In the genomic region with DNA sequence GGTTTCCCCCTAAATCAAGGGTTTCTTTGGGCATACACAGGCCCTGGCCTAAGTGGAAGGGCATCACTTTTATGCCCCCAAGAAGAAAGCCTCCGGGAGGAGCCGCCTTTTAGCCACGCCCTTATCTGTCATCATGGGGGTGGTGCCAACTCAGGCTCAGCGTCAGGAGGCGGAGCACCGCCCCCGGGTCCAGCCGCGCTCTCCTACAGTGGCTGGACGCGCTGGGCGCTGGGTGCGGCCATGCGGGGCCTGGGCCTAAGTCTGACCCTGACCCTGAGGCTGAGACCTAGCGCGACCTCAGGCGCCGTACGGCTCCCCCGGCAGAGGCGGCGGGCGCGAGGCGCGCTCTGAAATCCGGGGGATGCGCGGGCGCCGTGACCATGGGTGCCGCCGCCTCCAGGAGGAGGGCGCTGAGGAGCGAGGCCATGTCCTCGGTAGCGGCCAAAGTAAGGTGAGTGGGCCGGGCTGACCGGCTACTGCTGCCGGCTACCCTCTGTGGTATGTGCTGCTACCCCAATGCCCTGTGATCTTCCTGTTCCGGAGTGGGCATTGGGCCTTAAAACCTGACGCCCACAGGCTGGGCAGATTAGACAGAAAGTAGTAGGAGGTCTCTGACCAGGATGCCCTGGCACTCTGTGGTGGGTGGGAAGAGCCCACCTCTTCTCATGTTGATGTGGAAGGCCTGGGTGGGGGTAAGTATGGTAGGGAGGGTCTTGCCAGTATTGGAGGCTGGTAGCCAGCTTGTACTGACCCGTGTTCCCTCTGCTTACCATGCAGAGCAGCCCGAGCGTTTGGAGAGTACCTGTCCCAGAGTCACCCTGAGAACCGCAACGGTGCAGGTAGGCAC, we compare ENCODE assay signal across 7 mouse cellular contexts. TPM values are rescaled to one million over a fixed set of nuclear protein-coding genes. Genes with fewer than 3 reads are reported as not detected.
DNase-seq lines count a peak whose midpoint lies in the region; ATAC-seq lines count a peak whose summit lies in the region.

Gene Nsmf, plus strand, starts transcription at position 135 of the 847 bp plus-strand sequence.

- DNase-seq in adrenal gland, postnatal 14 days, result peak; percentile 93
- peak; percentile 88 for DNase-seq in embryonic facial prominence, embryonic 11.5 days (ENCODE audit: low spot score)
- DNase-seq in heart, adult 11 months, result peak; percentile 99
- peak; percentile 90 for DNase-seq in kidney, adult 18-20 months
- DNase-seq in limb, embryonic 11.5 days (ENCODE audit: low spot score), result peak; percentile 89
- peak; percentile 91 for DNase-seq in midbrain, embryonic 14.5 days
- peak; percentile 64 to 82 for DNase-seq in spleen, adult 18-20 months

- H3K36me3 ChIP-seq in embryonic facial prominence, embryonic 11.5 days (replicated peaks; ENCODE audit: control insufficient read depth, insufficient read depth, low read depth, low read length), result no peaks in the 10 kb centered on the region
- peaks cover 2% of the 10 kb centered on the region for H3K36me3 ChIP-seq in limb, embryonic 11.5 days (ENCODE audit: control insufficient read depth, insufficient read depth, low read length)
- peaks cover 31% of the 10 kb centered on the region for H3K36me3 ChIP-seq in midbrain, embryonic 14.5 days (ENCODE audit: control insufficient read depth, insufficient read depth, low read length)

- no peaks in the 10 kb centered on the region for H3K27me3 ChIP-seq in embryonic facial prominence, embryonic 11.5 days (ENCODE audit: control insufficient read depth, insufficient read depth, low read length)
- no peaks in the 10 kb centered on the region for H3K27me3 ChIP-seq in limb, embryonic 11.5 days (ENCODE audit: control insufficient read depth, insufficient read depth, low read length)
- H3K27me3 ChIP-seq in midbrain, embryonic 14.5 days (ENCODE audit: control insufficient read depth, insufficient read depth, low read length), result no peaks in the 10 kb centered on the region

- peak within 1 kb of the TSS; percentile 47; the same call in 1 of the 2 replicates for H3K27ac ChIP-seq in embryonic facial prominence, embryonic 11.5 days (replicated peaks; ENCODE audit: low read depth, low read length)
- H3K27ac ChIP-seq in limb, embryonic 11.5 days (replicated peaks; ENCODE audit: low read depth, low read length), result no peak within 1 kb of the TSS
- H3K27ac ChIP-seq in midbrain, embryonic 14.5 days (replicated peaks; ENCODE audit: low read depth, low read length), result peak within 1 kb of the TSS; percentile 63

- no peaks in the 10 kb centered on the region for H3K9me3 ChIP-seq in embryonic facial prominence, embryonic 11.5 days (replicated peaks; ENCODE audit: control insufficient read depth, low read length)
- no peaks in the 10 kb centered on the region for H3K9me3 ChIP-seq in limb, embryonic 11.5 days (ENCODE audit: control insufficient read depth, low read length)
- no peaks in the 10 kb centered on the region for H3K9me3 ChIP-seq in midbrain, embryonic 14.5 days (ENCODE audit: control insufficient read depth, low read length)

- H3K4me3 ChIP-seq in embryonic facial prominence, embryonic 11.5 days (ENCODE audit: low read depth, low read length), result peak within 1 kb of the TSS; percentile 81
- peak within 1 kb of the TSS; percentile 86 for H3K4me3 ChIP-seq in limb, embryonic 11.5 days (ENCODE audit: low read depth, low read length)
- peak within 1 kb of the TSS; percentile 86 for H3K4me3 ChIP-seq in midbrain, embryonic 14.5 days (replicated peaks; ENCODE audit: low read depth, low read length)

- peak; percentile 87 for ATAC-seq in embryonic facial prominence, embryonic 11.5 days (replicated peaks; ENCODE audit: insufficient number of reproducible peaks, low FRiP score, low TSS enrichment, low read depth)
- ATAC-seq in limb, embryonic 11.5 days (ENCODE audit: insufficient number of reproducible peaks, low FRiP score, low TSS enrichment, low read depth), result peak; percentile 88
- ATAC-seq in midbrain, embryonic 14.5 days (ENCODE audit: low FRiP score, low TSS enrichment), result peak; percentile 88

- H3K9ac ChIP-seq in embryonic facial prominence, embryonic 11.5 days (replicated peaks; ENCODE audit: low read length), result peak within 1 kb of the TSS; percentile 86
- H3K9ac ChIP-seq in limb, embryonic 11.5 days (ENCODE audit: low read length), result peak within 1 kb of the TSS; percentile 79
- H3K9ac ChIP-seq in midbrain, embryonic 14.5 days (replicated peaks; ENCODE audit: low read length), result peak within 1 kb of the TSS; percentile 81

- H3K4me2 ChIP-seq in embryonic facial prominence, embryonic 11.5 days (ENCODE audit: low read depth, low read length), result peak within 1 kb of the TSS; percentile 82
- peak within 1 kb of the TSS; percentile 86 for H3K4me2 ChIP-seq in limb, embryonic 11.5 days (ENCODE audit: low read depth, severe bottlenecking)
- peak within 1 kb of the TSS; percentile 89 for H3K4me2 ChIP-seq in midbrain, embryonic 14.5 days (ENCODE audit: low read length)

- peaks cover 4% of the 10 kb centered on the region; the same call in 1 of the 2 replicates for H3K4me1 ChIP-seq in embryonic facial prominence, embryonic 11.5 days (ENCODE audit: control insufficient read depth, insufficient read depth, low read length)
- peaks cover 7% of the 10 kb centered on the region for H3K4me1 ChIP-seq in limb, embryonic 11.5 days (ENCODE audit: control insufficient read depth, insufficient read depth, low read length)
- peaks cover 15% of the 10 kb centered on the region for H3K4me1 ChIP-seq in midbrain, embryonic 14.5 days (ENCODE audit: control insufficient read depth, insufficient read depth, low read length)

- 5% methylated on average over 47 of the region's 47 CpGs for WGBS in embryonic facial prominence, embryonic 11.5 days
- 5% methylated on average over 47 of the region's 47 CpGs for WGBS in limb, embryonic 11.5 days
- 5% methylated on average over 47 of the region's 47 CpGs for WGBS in midbrain, embryonic 14.5 days

RNA-seq across cellular contexts. Expression of gene Nsmf, which starts in this region (rescaled TPM):
- 58.5 and 61.2 TPM in 2 replicates for total RNA-seq in adrenal gland, postnatal 14 days (2021)
- 29.5 and 36.2 TPM in 2 replicates for polyA plus RNA-seq in embryonic facial prominence, embryonic 11.5 days (2014; fragmentation: Nextera tagmentation; extraction: Ambion mirVana)
- polyA plus RNA-seq in limb, embryonic 11.5 days (2014; fragmentation: Nextera tagmentation; extraction: Ambion mirVana), result 41.7 and 42.0 TPM in 2 replicates
- 99.3 and 125 TPM in 2 replicates for polyA plus RNA-seq in midbrain, embryonic 14.5 days (2014; fragmentation: Nextera tagmentation; extraction: Ambion mirVana)
